Mouse (Mus musculus) right cerebral cortex, postnatal 10 days (tissue): ENCODE data around the gene Slc25a25.

ENCODE experiments used
- DNase-seq, 2 experiments: peaks; one replicate each; pipeline ENCODE4 v3.0.0; 2021; ENCODE audit warnings: low spot score in 2 of 2

Slc25a25 gene

GRCm38 (mm10) chr2:32404663-32405062, 46.6 kb downstream of the Slc25a25 start:
- DNase-seq = peak; percentile 94 to 97

GRCm38 (mm10) chr2:32396695-32397094, 54.5 kb downstream of the Slc25a25 start:
- DNase-seq = no peak

- DNase-seq = peak; percentile 95 to 98
Measured at GRCm38 (mm10) chr2:32395946-32396621, 55.2 kb downstream of the Slc25a25 start.

- peak; percentile 89 to 92 for DNase-seq
Measured at GRCm38 (mm10) chr2:32395484-32395945, 55.7 kb downstream of the Slc25a25 start, which contains the start of gene Ptges2. Gene Ptges2 (plus strand): TSS chr2:32395896.

GRCm38 (mm10) chr2:32394973-32395372, 56.3 kb downstream of the Slc25a25 start:
- peak in 1 of 2 experiments; percentile 63 for DNase-seq

- DNase-seq = no peak
Measured at GRCm38 (mm10) chr2:32392063-32392462, 59.2 kb downstream of the Slc25a25 start.

- DNase-seq = no peak
Measured at GRCm38 (mm10) chr2:32390871-32391270, 60.4 kb downstream of the Slc25a25 start.

GRCm38 (mm10) chr2:32389157-32389556, 62.1 kb downstream of the Slc25a25 start:
- no peak for DNase-seq

- DNase-seq = no peak
Measured at GRCm38 (mm10) chr2:32387706-32388490, 63.3 kb downstream of the Slc25a25 start, which contains the start of gene Lcn2. Gene Lcn2 (minus strand): TSS chr2:32388252.

GRCm38 (mm10) chr2:32382689-32383088, 68.6 kb downstream of the Slc25a25 start:
- DNase-seq = no peak

GRCm38 (mm10) chr2:32381775-32382223, 69.4 kb downstream of the Slc25a25 start, which contains the start of gene 1110008P14Rik:
Gene 1110008P14Rik (minus strand): TSS chr2:32381938.
- DNase-seq = peak; percentile 94

- DNase-seq = peak in 1 of 2 experiments; percentile 70
Measured at GRCm38 (mm10) chr2:32381141-32381774, 70.0 kb downstream of the Slc25a25 start.

GRCm38 (mm10) chr2:32380001-32380500, 71.2 kb downstream of the Slc25a25 start:
- no peak for DNase-seq

- no peak for DNase-seq
Measured at GRCm38 (mm10) chr2:32376963-32377362, 74.3 kb downstream of the Slc25a25 start.

GRCm38 (mm10) chr2:32375317-32375940, 75.8 kb downstream of the Slc25a25 start:
- no peak for DNase-seq

- no peak for DNase-seq
Measured at GRCm38 (mm10) chr2:32374191-32374590, 77.1 kb downstream of the Slc25a25 start.

GRCm38 (mm10) chr2:32367315-32367714, 83.9 kb downstream of the Slc25a25 start:
- DNase-seq = no peak
